Mouse (Mus musculus) intestine, postnatal 0 days (tissue): Measurements from ENCODE around the gene Ranbp10. TPM values are rescaled to one million over a fixed set of nuclear protein-coding genes. Genes with fewer than 3 reads are reported as not detected.

ENCODE experiments used
- ATAC-seq: fragments of 200-750 bp; cut with Nextera tagmentation; 2 replicates; pipeline ENCODE4 v1.8.0; 2017; ENCODE audit warnings: mild to moderate bottlenecking, moderate TSS enrichment, moderate library complexity
- H3K27ac ChIP-seq: fragments of 300-500 bp; sonication (generic); 2 replicates; pipeline ENCODE4 v1.5.1; 2014; ENCODE audit warnings: mild to moderate bottlenecking, low read depth, low read length, moderate library complexity
- H3K27me3 ChIP-seq: fragments of 300-500 bp; sonication (generic); replicated peaks from 2 replicates; pipeline ENCODE4 v1.6.1; 2014; ENCODE audit warnings: low read length, mixed read lengths; ENCODE audit not compliant: control insufficient read depth, insufficient read depth
- H3K36me3 ChIP-seq: fragments of 300-500 bp; sonication (generic); 2 replicates; pipeline ENCODE4 v1.6.1; 2014; ENCODE audit warnings: mild to moderate bottlenecking, moderate library complexity; ENCODE audit not compliant: control insufficient read depth, insufficient read depth
- H3K4me1 ChIP-seq: fragments of 300-500 bp; sonication (generic); replicated peaks from 2 replicates; pipeline ENCODE4 v1.6.1; 2014; ENCODE audit warnings: antibody characterized with exemption, low read length, mixed read lengths; ENCODE audit not compliant: control insufficient read depth, insufficient read depth
- H3K4me2 ChIP-seq: fragments of 300-500 bp; sonication (generic); replicated peaks from 2 replicates; pipeline ENCODE4 v1.6.1; 2014; ENCODE audit warnings: low read depth, mild to moderate bottlenecking, moderate library complexity
- H3K4me3 ChIP-seq: fragments of 300-500 bp; sonication (generic); 2 replicates; pipeline ENCODE4 v1.5.1; 2014; ENCODE audit warnings: low read depth, low read length
- H3K9ac ChIP-seq: fragments of 300-500 bp; sonication (generic); 2 replicates; pipeline ENCODE4 v1.6.1; 2014; ENCODE audit warnings: mild to moderate bottlenecking, low read depth, low read length
- H3K9me3 ChIP-seq: fragments of 300-500 bp; sonication (generic); 2 replicates; pipeline ENCODE4 v1.6.1; 2016; ENCODE audit warnings: mixed run types; ENCODE audit not compliant: control insufficient read depth
- CTCF ChIP-seq: sonication (generic); IDR thresholded peaks from 2 replicates; pipeline ENCODE4 v1.5.1; 2016; ENCODE audit warnings: low read depth, mild to moderate bottlenecking, control low read depth, antibody characterized with exemption, moderate library complexity
- WGBS: fragments of 180-500 bp; shearing (Covaris S2); extraction: QIAGEN DNeasy Blood & Tissue Kit; methylation state at CpG from one replicate; pipeline ENCODE4 v1.1.7; 2014; 5-methylcytosine and 5-hydroxymethylcytosine counted together
- polyA plus RNA-seq: library from polyadenylated mRNA; unstranded; fragments of >200 nt; fragmentation: Nextera tagmentation; extraction: Ambion mirVana; gene quantifications from 2 replicates; pipeline ENCODE4 v1.2.1, GENCODE M21; 2015

Ranbp10 gene
- polyA plus RNA-seq, 1 experiment from 2014 or later: 4.1 TPM

GRCm38 (mm10) chr8:105853178-105853577, 26.0 kb upstream of the Ranbp10 start, which contains the start of gene Cenpt:
Gene Cenpt (minus strand): TSS chr8:105853278.
- H3K4me1 ChIP-seq: peaks cover 5% of the 10 kb centered on the region
- no peaks in the 10 kb centered on the region for H3K27me3 ChIP-seq
- H3K36me3 ChIP-seq: peaks cover 10% of the 10 kb centered on the region
- peak within 1 kb of the TSS; percentile 86; the same call in 1 of the 2 replicates for H3K4me2 ChIP-seq
- no peaks in the 10 kb centered on the region for H3K9me3 ChIP-seq
- no peak for ATAC-seq
- WGBS: 91% methylated on average over 3 of the region's 3 CpGs
- no peak within 1 kb of the TSS for H3K9ac ChIP-seq
- H3K27ac ChIP-seq: no peak within 1 kb of the TSS
- TF ChIP-seq CTCF: no peak
- H3K4me3 ChIP-seq: no peak within 1 kb of the TSS; the same call in 1 of the 2 replicates

GRCm38 (mm10) chr8:105852146-105852729, 25.1 kb upstream of the Ranbp10 start:
- Histone ChIP-seq H3K4me3 (peak overlapping the region; percentile 86), H3K4me2 (peak overlapping the region; percentile 86), H3K27me3 (no peaks in the 10 kb centered on the region), H3K36me3 (peaks cover 19% of the 10 kb centered on the region), H3K27ac (no peak overlapping the region), H3K9ac (no peak overlapping the region), H3K9me3 (no peaks in the 10 kb centered on the region), H3K4me1 (peaks cover 5% of the 10 kb centered on the region)
- no peak for TF ChIP-seq CTCF
- 77% methylated on average over 12 of the region's 12 CpGs for WGBS
- no peak for ATAC-seq

- peak overlapping the region; percentile 73 for H3K9ac ChIP-seq
- under 1% methylated on average over 34 of the region's 34 CpGs for WGBS
- peak; percentile 60 for ATAC-seq
- H3K27ac ChIP-seq: peak overlapping the region; percentile 54; the same call in 1 of the 2 replicates
- peaks cover 3% of the 10 kb centered on the region for H3K4me1 ChIP-seq
- H3K4me2 ChIP-seq: peak overlapping the region; percentile 86
- H3K27me3 ChIP-seq: no peaks in the 10 kb centered on the region
- H3K36me3 ChIP-seq: peaks cover 23% of the 10 kb centered on the region
- H3K9me3 ChIP-seq: no peaks in the 10 kb centered on the region
- peak overlapping the region; percentile 86 for H3K4me3 ChIP-seq
- no peak for TF ChIP-seq CTCF
Observed at GRCm38 (mm10) chr8:105851651-105852143, 24.5 kb upstream of the Ranbp10 start.

GRCm38 (mm10) chr8:105850611-105851010, 23.5 kb upstream of the Ranbp10 start:
- no peak overlapping the region for H3K9ac ChIP-seq
- no peak overlapping the region for H3K4me3 ChIP-seq
- 69% methylated on average over 7 of the region's 7 CpGs for WGBS

GRCm38 (mm10) chr8:105850014-105850413, 22.9 kb upstream of the Ranbp10 start:
- Histone ChIP-seq H3K4me3 (no peak overlapping the region), H3K4me1 (no peaks in the 10 kb centered on the region; the same call in 1 of the 2 replicates), H3K27ac (no peak overlapping the region), H3K36me3 (peaks cover 40% of the 10 kb centered on the region), H3K4me2 (no peak overlapping the region), H3K9me3 (no peaks in the 10 kb centered on the region), H3K27me3 (no peaks in the 10 kb centered on the region), H3K9ac (no peak overlapping the region)
- WGBS: 84% methylated on average over 4 of the region's 4 CpGs
- TF ChIP-seq CTCF: no peak
- ATAC-seq: no peak

More at GRCm38 (mm10) chr8:105850611-105851010, 23.5 kb upstream of the Ranbp10 start:
- Histone ChIP-seq H3K9me3 (no peaks in the 10 kb centered on the region), H3K4me2 (no peak overlapping the region; the same call in 1 of the 2 replicates), H3K27me3 (no peaks in the 10 kb centered on the region), H3K27ac (no peak overlapping the region), H3K36me3 (peaks cover 34% of the 10 kb centered on the region), H3K4me1 (no peaks in the 10 kb centered on the region; the same call in 1 of the 2 replicates)
- no peak for TF ChIP-seq CTCF
- no peak for ATAC-seq

- Histone ChIP-seq H3K36me3 (peaks cover 55% of the 10 kb centered on the region), H3K4me3 (no peak overlapping the region), H3K9ac (no peak overlapping the region), H3K9me3 (no peaks in the 10 kb centered on the region), H3K4me1 (no peaks in the 10 kb centered on the region; the same call in 1 of the 2 replicates), H3K4me2 (no peak overlapping the region), H3K27ac (no peak overlapping the region), H3K27me3 (no peaks in the 10 kb centered on the region)
- ATAC-seq: no peak
- WGBS: 92% methylated on average over 11 of the region's 11 CpGs
- no peak for TF ChIP-seq CTCF
Observed at GRCm38 (mm10) chr8:105846678-105847077, 19.5 kb upstream of the Ranbp10 start.
